Mouse (Mus musculus): ENCODE data around the gene Vcp. TPM values are rescaled to one million over a fixed set of nuclear protein-coding genes. Genes with fewer than 3 reads are reported as not detected.
A peak's percentile ranks its signal among the peaks of the same experiment; 100 is the strongest.

Gene Vcp
- total RNA-seq, 2 experiments from 2014 or later: 260 to 262 TPM

DNA sequence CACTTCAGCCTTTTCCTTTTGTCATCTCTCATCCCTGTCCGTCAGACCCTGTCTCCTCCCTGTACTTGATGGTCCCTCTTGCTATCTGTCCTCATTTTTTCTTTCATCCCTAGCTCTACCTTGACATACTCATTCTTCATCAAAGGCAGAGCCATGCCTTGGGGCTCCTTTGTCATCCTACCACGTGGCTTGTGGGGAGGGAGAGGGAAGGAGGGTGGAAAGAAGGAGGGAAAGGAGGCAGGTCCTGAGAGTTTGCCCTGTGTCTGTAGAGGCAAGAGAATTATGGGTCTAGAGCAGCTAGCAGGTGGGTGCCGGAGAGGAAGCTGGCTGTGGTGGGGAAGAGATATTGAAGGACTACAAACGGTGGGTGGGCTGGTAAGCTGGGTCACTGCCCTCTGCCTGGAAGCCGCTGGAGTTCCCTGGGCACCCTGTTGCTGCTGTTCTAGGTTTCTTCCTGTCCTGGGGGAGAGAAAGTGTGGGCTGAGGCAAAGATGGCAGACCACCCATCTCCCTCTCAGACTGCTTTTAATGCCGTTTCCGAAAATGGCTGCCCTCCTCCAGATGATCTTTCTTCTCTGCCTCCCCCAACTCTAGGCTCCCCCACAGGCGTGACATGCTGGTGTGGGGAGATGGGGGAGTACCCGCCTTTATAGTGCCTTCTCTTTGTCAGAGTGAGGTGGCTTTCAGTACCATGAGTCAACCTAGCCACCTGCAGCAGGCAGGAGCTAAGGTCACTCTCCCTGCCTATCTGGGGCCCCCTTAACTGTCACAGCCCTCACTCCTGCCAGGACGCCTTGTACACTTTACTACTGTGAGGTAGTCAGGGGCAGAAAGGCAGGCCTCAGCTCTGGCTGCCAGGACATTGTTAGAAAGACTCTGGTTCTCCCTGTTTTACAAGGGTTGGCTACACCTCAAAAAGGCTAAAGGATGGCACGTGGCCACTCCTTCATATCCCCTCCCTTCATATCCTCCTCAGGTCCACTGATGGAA lies 48.8 kb downstream of the Vcp start:
- no peak for DNase-seq

DNA sequence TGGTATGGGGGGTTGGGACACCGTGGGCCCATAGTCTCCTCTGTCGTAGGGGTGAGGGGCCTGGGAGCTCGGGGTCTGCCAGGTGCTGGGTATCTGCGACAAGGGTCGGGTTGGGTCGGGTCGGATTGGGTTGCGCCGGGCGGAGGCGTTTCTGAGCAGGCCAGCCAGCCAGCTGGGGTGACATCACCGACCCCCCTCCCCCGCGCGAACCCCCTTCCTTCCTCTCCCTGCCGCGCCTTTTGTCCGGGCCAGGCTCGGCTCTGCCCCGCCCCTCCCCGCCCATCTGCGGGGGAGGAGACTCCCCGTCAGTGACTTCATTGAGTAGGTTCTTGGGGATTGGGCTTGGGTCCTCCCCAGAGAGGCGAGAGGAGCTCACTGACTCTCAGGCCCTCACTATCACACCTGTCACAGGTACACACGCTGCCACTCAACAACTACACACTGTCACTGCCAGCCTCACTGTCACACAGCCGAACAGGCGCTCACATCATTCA lies 50.2 kb downstream of the Vcp start:
- intact Hi-C loops (cut with DNase I; ENCODE audit: low total_unique reads): no loop called here
- peak; percentile 94 for DNase-seq

More for the DNA sequence above, 48.8 kb downstream of the Vcp start:
- intact Hi-C loops (cut with DNase I; ENCODE audit: low total_unique reads): no loop called here

DNA sequence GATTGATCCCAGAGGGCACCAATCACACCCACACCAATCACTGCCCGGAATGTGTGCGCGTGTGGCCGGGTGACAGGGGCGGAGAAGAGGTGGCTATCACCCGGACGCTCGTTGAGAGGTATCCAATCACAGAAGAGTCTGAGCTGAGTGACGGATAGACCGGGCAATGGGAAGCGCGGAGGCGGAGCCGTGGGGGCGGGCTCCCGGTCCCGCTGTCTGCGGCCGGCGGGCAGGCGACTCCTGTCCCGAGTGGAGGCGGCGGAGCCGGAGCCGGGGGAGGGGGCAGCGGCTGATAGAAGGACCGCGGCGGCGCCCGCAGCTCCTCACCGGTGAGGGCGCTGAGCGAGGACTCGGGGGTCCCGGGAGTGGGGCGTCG lies 50.6 kb downstream of the Vcp start, which contains the start of gene Dnajb5:
Gene Dnajb5, plus strand, starts transcription at position 139 of the 376 bp plus-strand sequence.
- DNase-seq: peak; percentile 96

DNA sequence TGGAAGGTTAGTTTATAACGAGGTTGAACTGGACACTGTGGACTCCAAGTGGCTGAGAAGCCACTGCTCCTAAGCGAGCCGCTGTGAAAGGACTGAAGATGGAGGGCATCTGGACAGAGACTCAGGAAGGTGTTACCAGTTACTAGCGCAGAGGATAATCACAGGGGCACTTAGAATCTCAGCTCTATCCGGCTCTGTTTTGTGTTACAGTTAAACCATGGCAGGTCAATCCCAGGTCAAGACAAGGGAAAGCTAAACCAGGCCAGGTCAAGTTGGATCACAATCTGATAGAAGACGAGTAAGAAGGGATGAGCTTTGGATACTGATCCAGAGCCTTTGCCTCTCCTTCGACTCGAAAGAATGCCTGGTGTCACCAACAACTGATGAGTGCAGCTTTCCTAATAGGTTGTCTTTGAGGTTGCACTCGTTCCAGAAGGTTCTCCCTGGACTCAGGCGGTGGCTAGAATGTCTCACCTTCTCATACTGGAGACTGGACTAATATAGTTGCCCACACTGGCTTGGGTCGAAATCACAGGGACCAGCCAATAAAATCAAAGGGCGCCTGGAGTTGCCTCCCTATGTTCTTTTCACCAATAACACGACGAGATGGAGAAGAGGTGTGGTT lies 51.1 kb downstream of the Vcp start:
- no peak for DNase-seq
- intact Hi-C loops (cut with DNase I; ENCODE audit: low total_unique reads): loop anchor here (5.0 kb wide), 1 partner anchor 72 kb away; no protein-coding TSS in a partner anchor

More for the DNA sequence above, 50.6 kb downstream of the Vcp start, which contains the start of gene Dnajb5:
- intact Hi-C loops (cut with DNase I; ENCODE audit: low total_unique reads): loop anchor here (5.0 kb wide), 1 partner anchor 72 kb away; no protein-coding TSS in a partner anchor

DNA sequence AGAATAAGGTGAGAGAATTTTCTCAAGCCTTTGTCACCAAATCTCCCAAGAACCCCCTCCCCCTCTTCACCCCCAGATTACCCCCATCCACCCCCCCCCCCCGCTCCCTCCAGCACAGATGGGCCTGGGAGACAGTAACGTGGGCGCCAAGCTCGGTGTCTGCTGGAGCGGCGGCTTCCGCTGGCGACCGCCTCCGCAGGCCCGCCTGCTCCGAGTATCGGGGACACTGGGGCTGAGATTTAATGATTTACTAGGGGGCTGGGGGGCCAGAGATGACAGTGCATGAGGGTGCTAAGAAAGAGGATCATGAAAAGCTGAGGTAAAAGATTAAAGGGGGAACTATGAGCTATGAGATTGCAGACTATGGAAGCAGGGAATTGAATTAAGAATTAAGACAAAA lies 51.8 kb downstream of the Vcp start:
- no peak for DNase-seq
- intact Hi-C loops (cut with DNase I; ENCODE audit: low total_unique reads): loop anchor here (5.0 kb wide), 1 partner anchor 71 kb away; no protein-coding TSS in a partner anchor

DNA sequence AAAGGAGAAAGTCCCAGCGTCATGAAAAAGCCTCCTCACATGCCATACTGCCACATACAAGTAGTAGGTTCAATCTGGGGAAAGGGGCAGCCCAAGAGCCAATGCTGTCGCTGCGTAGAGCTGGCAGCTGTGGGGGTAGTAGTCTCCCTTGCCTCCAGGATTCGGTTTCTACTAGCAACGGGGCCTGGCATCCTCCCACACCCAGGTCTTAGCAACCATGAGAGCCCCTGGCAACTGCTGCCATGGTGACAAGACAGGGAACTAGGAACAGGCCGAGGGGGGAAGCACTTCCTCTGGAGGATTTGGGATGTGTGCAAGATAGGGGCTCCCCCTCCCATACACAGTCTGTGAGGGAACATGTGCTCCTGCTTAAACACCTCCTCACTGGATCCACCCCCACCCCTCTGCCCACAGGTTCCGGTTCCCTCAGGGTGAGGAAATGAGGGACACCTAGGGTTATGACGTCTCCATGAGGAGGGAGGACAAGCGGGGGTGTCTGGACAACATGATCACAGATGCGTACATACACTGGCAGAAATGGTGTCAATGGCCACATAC lies 53.5 kb downstream of the Vcp start:
- no peak for DNase-seq
- intact Hi-C loops (cut with DNase I; ENCODE audit: low total_unique reads): loop anchor here (5.0 kb wide), 1 partner anchor 70 kb away; no protein-coding TSS in a partner anchor

DNA sequence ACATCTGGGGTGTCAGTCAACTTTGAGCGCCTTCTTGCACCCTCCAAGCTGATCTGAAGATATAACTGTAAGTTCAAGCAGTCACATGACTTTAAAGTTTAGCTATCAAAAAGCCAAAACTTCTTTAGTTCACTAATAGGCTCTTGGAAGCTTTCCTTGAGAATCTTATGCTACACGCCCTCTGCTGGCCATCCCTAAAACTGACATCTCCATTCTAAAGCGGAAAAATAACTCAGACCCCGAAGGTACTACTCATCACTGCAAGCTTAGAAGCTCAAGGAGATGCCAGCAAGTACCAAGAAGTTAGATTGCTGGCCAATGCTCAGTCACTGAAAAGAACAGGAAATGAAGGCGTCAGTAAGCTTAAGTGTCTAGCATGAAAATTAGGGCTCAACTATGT lies 54.4 kb downstream of the Vcp start:
- DNase-seq: no peak

DNA sequence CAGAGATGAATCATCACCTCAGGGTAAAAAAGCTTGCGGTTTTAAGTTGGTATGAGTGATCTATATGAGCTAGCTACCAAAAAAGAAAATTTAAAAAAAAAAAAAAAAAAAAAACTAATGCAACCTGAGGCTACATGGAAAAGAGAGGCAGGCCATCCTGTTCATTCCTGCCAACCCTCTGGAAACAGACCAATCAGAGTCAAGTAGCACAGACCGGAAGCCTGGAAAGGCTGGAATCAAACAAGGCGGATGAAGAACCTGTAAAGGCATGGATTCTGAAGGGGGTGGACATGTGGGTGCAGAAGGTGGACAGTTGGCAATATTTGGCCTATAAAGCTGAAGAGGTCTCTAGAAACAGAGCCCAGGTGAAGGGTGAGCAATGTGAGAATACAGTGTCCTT lies 54.9 kb downstream of the Vcp start:
- DNase-seq: no peak
- intact Hi-C loops (cut with DNase I; ENCODE audit: low total_unique reads): loop anchor here (5.0 kb wide), 1 partner anchor 68 kb away; no protein-coding TSS in a partner anchor

More for the DNA sequence above, 54.4 kb downstream of the Vcp start:
- intact Hi-C loops (cut with DNase I; ENCODE audit: low total_unique reads): loop anchor here (5.0 kb wide), 1 partner anchor 69 kb away; no protein-coding TSS in a partner anchor

DNA sequence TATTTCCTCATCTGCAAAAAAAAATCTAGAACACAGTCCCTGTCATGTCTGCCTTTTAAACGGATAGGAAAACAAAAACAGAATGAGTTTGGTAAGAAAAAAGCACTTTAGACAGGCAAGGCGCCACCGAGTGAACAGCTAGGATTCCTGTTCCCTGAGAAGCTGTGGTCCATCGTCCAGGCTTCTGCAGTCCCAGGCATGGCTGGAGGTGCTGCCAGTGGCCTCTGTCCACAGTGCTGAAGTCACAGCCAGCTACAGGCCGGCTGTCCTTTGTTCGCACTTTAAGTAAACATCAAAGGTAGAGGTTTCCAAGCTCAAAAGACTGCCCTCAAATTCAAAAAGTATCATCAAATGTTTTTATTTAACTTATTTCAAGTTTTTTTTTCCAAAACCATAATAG lies 55.3 kb downstream of the Vcp start:
- DNase-seq: peak; percentile 36
- intact Hi-C loops (cut with DNase I; ENCODE audit: low total_unique reads): loop anchor here (5.0 kb wide), 1 partner anchor 68 kb away; no protein-coding TSS in a partner anchor

DNA sequence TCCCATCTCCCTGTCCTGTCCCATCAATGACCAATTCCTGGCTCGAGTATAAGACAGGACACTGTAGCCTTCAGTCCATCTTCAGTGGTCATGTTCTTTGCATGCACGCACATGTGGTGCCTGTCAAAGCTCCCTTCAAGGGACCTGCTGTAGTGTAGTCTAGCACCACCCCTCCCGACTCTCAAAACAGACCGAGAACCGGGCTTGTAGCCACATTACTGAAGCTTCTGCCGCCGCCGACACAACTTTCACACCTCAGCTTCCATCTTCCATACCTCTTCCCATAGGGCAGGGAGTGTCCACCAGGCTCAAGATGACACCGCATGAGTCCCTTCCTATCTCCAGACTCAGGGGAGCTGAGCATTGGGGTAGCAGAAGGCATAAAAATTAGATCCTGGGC lies 56.1 kb downstream of the Vcp start:
- intact Hi-C loops (cut with DNase I; ENCODE audit: low total_unique reads): no loop called here
- no peak for DNase-seq

DNA sequence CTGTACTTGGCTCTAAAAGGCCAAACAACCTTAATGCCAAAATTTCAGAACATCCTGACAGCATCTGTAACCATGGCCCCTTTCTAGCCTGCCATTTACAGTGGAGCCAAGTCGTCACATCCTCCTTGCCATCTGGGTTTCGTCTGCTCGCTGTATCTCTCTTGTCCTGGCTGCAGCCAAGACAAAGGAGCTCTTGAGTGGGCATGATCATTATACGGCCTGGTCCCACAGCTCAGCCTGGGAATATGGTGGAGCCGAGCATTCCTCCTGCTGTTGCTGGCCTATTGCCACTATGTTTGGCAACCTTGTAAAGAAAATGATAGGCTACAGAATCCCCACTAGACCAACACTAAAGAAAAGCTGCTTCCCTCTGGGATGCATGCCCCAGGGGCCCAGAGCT lies 57.0 kb downstream of the Vcp start:
- no peak for DNase-seq
- intact Hi-C loops (cut with DNase I; ENCODE audit: low total_unique reads): no loop called here

DNA sequence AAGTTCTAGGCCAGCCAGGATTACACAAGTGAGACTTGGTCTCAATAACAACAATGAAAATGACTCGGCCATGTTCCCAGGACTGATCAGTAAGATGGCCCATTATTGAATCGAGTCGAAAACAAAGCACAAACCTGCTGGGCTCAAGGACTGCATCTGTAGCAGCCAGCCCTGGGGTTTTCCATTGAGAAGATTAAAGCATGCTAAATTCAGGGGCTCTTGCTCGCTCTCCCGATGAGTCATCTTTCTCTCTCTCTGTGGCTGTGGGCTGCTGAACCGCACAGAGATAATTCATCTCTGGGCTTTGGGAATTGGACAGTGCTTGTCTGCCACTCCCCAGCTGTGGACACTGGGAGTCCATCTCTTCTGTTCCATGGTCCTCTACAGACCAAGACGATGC lies 58.9 kb downstream of the Vcp start:
- intact Hi-C loops (cut with DNase I; ENCODE audit: low total_unique reads): no loop called here
- no peak for DNase-seq

DNA sequence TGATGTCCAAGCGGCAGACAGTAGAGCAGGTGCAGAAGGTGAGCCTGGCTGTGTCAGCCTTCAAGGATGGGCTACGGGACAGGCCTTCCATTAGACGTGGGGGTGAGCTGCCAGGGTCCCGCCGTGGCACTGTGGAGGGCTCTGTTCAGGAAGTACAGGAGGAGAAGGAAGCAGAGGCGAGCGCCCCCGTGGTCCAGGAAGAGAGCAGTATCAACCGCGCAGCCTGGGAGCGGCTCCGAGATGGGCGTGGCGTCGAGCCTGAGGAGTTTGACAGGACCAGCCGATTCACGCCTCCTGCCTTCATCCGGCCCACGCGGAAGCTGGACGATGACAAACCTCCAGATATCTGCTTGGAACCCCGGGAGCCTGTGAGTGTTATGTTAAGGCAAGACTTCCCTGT lies 66.7 kb downstream of the Vcp start:
- peak; percentile 78 for DNase-seq
- intact Hi-C loops (cut with DNase I; ENCODE audit: low total_unique reads): no loop called here

DNA sequence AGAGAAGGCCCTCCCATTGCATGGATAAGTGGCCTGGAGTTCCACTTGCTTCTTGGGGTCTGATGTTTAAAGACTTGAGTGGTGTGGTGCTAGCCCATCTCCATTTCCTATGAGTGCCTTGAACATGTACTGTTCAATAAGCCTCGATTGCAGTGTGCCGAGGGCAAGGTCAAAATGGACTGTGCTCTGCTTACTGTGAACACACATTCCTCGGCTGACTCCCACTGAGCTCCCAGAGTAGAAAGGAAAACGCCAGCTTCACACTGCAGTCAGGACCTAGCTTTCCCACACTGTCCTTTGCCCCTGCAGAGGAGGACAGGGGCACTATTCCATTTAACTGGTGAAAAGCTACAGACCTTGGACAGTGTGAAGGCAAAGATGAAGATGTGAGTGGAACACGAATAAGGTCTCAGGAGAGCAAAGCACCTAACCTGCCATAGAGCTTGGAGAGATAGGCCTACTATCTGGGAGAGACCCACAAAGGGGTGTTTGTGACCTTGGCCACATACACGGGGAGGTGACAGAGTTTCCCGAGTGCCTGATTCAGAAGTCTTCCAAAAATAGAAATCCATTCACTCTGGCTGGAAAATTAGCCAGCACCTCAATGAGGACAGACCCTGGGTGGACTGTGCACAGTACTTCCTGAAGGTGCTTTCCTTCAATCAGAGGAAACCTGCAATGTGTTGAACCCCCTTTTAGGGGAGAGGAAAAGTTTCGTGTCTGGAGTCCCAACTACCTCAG lies 67.9 kb downstream of the Vcp start:
- DNase-seq: no peak
- intact Hi-C loops (cut with DNase I; ENCODE audit: low total_unique reads): no loop called here

Other genes with a start within 250 kb of the Vcp start
- under 1 TPM in 1 of 2 experiments, not detected in 1; 0.66 TPM for gene Ccl19, start 243.9 kb downstream of the Vcp start, total RNA-seq (2021)
- 1 to 10 TPM; 5.3 to 7.3 TPM for gene Ccl21a, start 226.5 kb downstream of the Vcp start, total RNA-seq (2021)
- gene Fam205a1, start 146.6 kb downstream of the Vcp start, total RNA-seq (2021): not detected
- not detected for gene Gm12394, start 143.7 kb downstream of the Vcp start, total RNA-seq (2021)
- gene Fam205c, start 126.3 kb downstream of the Vcp start, total RNA-seq (2021): under 1 TPM; 0.49 to 0.86 TPM
- under 1 TPM; 0.45 to 0.66 TPM for gene Phf24, start 83.8 kb downstream of the Vcp start, total RNA-seq (2021)
- gene Dnajb5, start 50.7 kb downstream of the Vcp start, total RNA-seq (2021): 100 to 1,000 TPM; 118 to 161 TPM
- gene 1700022I11Rik, start 30.9 kb downstream of the Vcp start, total RNA-seq (2021): not detected
- 1 to 10 TPM; 2.2 to 2.6 TPM for gene Fancg, start 10.0 kb upstream of the Vcp start, total RNA-seq (2021)
- 1 to 10 TPM; 5.4 to 6.5 TPM for gene Pigo, start 25.3 kb upstream of the Vcp start, total RNA-seq (2021)
- 10 to 100 TPM; 82.9 to 84.8 TPM for gene Stoml2, start 31.2 kb upstream of the Vcp start, total RNA-seq (2021)
- gene Fam214b, start 45.7 kb upstream of the Vcp start, total RNA-seq (2021): 10 to 100 TPM; 25.1 to 27.8 TPM
- gene Unc13b, start 58.4 kb upstream of the Vcp start, total RNA-seq (2021): 1 to 10 TPM; 4.1 to 4.6 TPM